Mouse (Mus musculus): ENCODE results near the gene Crhr1. TPM values are rescaled to one million over a fixed set of nuclear protein-coding genes. Genes with fewer than 3 reads are reported as not detected.

Gene Crhr1
- total and polyA plus RNA-seq, 3 experiments = not detected

- in situ Hi-C loops (cut with MboI; ENCODE audit: low pct_ligation_motif_present, low pct_unique_long_range_greater_than_20kb, low sequenced_read_pairs) = no loop called here
- TF ChIP-seq CHD2 (IDR thresholded peaks at IDR 0.05; ENCODE audit: low read length) (no peak), E2F4 (IDR thresholded peaks at IDR 0.05; ENCODE audit: insufficient replicate concordance, low read depth, low read length) (no peak), RAD21 (IDR thresholded peaks at IDR 0.05; ENCODE audit: low read depth, low read length) (no peak), USF2 (conservative IDR thresholded peaks at IDR 0.05; ENCODE audit: low read depth, low read length) (no peak), UBTF (IDR thresholded peaks at IDR 0.05; ENCODE audit: low read depth, low read length) (no peak), SIN3A (IDR thresholded peaks at IDR 0.05; ENCODE audit: low read length) (no peak), POLR2A (IDR thresholded peaks at IDR 0.05; ENCODE audit: low read depth, low read length) (no peak), ZNF384 (IDR thresholded peaks at IDR 0.05; ENCODE audit: low read depth, low read length) (no peak), JUND (conservative IDR thresholded peaks at IDR 0.05; ENCODE audit: low read depth, low read length) (no peak), MAFK (IDR thresholded peaks at IDR 0.05; ENCODE audit: insufficient replicate concordance, low read length) (no peak), NELFE (IDR thresholded peaks at IDR 0.05; ENCODE audit: low read depth, low read length) (no peak), MEF2A (IDR thresholded peaks at IDR 0.05; ENCODE audit: borderline replicate concordance, low read depth, low read length) (no peak), CHD1 (IDR thresholded peaks at IDR 0.05; ENCODE audit: low read depth, low read length) (no peak), GABPA (IDR thresholded peaks at IDR 0.05; ENCODE audit: insufficient replicate concordance, low read depth, low read length) (no peak), TBP (conservative IDR thresholded peaks at IDR 0.05; ENCODE audit: low read depth, low read length) (no peak)
- Histone ChIP-seq H3K4me2 (ENCODE audit: insufficient read depth, low read depth, poor library complexity, severe bottlenecking) (no peak overlapping the region), H3K27ac (ENCODE audit: insufficient read depth, low read depth) (no peak overlapping the region), H3K4me3 (replicated peaks in 1 of 3; ENCODE audit: low read depth in 2 of 3, low read length in 2 of 3, poor library complexity in 1 of 3) (no peak overlapping the region), H3K27me3 (replicated peaks) (peaks cover 12% of the 10 kb centered on the region), H3K36me3 (replicated peaks in 1 of 2; ENCODE audit: control insufficient read depth in 1 of 2, insufficient read depth in 1 of 2, low read length in 1 of 2) (no peaks in the 10 kb centered on the region), H3K79me2 (replicated peaks; ENCODE audit: control insufficient read depth, extremely low read depth, insufficient read depth, poor library complexity, severe bottlenecking) (no peaks in the 10 kb centered on the region), H3K9me3 (replicated peaks; ENCODE audit: low read length) (no peaks in the 10 kb centered on the region), H3K4me1 (ENCODE audit: control insufficient read depth in 1 of 2, insufficient read depth in 2 of 2) (peaks cover 0 to 10% of the 10 kb centered on the region in 2 experiments; a peak in 2 of 4 replicates), H3K9ac (ENCODE audit: insufficient read depth, low read depth) (no peak overlapping the region)
- dilution Hi-C loops (cut with MboI; ENCODE audit: extremely low pct_ligation_motif_present, extremely low pct_unique_long_range_greater_than_20kb, low sequenced_read_pairs) = no loop called here
- no peak for DNase-seq (ENCODE audit: extremely low read depth)
Measured at GRCm38 (mm10) chr11:104154820-104155635, 22.4 kb downstream of the Crhr1 start.

GRCm38 (mm10) chr11:104155899-104156298 lies 23.2 kb downstream of the Crhr1 start:
- peaks cover 10% of the 10 kb centered on the region for H3K27me3 ChIP-seq (replicated peaks)
- H3K79me2 ChIP-seq (replicated peaks; ENCODE audit: control insufficient read depth, extremely low read depth, insufficient read depth, poor library complexity, severe bottlenecking) = no peaks in the 10 kb centered on the region
- DNase-seq (ENCODE audit: extremely low read depth) = no peak
- H3K9ac ChIP-seq (ENCODE audit: insufficient read depth, low read depth) = no peak overlapping the region
- peaks cover 0 to 17% of the 10 kb centered on the region in 2 experiments; a peak in 2 of 4 replicates for H3K4me1 ChIP-seq (ENCODE audit: control insufficient read depth in 1 of 2, insufficient read depth in 2 of 2)
- no peak overlapping the region for H3K4me3 ChIP-seq (replicated peaks in 1 of 3; ENCODE audit: low read depth in 2 of 3, low read length in 2 of 3, poor library complexity in 1 of 3)
- no peaks in the 10 kb centered on the region for H3K9me3 ChIP-seq (replicated peaks; ENCODE audit: low read length)
- dilution Hi-C loops (cut with MboI; ENCODE audit: extremely low pct_ligation_motif_present, extremely low pct_unique_long_range_greater_than_20kb, low sequenced_read_pairs) (no loop called here), in situ Hi-C loops (cut with MboI; ENCODE audit: low pct_ligation_motif_present, low pct_unique_long_range_greater_than_20kb, low sequenced_read_pairs) (no loop called here)
- H3K4me2 ChIP-seq (ENCODE audit: insufficient read depth, low read depth, poor library complexity, severe bottlenecking) = no peak overlapping the region
- H3K27ac ChIP-seq (ENCODE audit: insufficient read depth, low read depth) = no peak overlapping the region
- TF ChIP-seq ZKSCAN1 (IDR thresholded peaks at IDR 0.05; ENCODE audit: borderline replicate concordance, low read depth, low read length) (0 out of 2 replicates have a peak, but pooled peaks have one; percentile 32), MAZ (IDR thresholded peaks at IDR 0.05; ENCODE audit: low read depth, low read length) (no peak)
- H3K36me3 ChIP-seq (replicated peaks in 1 of 2; ENCODE audit: control insufficient read depth in 1 of 2, insufficient read depth in 1 of 2, low read length in 1 of 2) = no peaks in the 10 kb centered on the region
